Mouse (Mus musculus) 3134 (cell line): ENCODE results near the gene Tex35.
A peak's percentile ranks its signal among the peaks of the same experiment; 100 is the strongest.

ENCODE experiments used
- DNase-seq: peaks from one replicate; pipeline ENCODE4 v3.0.0-alpha.2; 2011; ENCODE audit warnings: low spot score; ENCODE audit not compliant: insufficient read length; ENCODE audit errors: extremely low read depth

The Tex35 gene

GRCm38 (mm10) chr1:157108580-157108979 is at the start of gene Tex35:
Gene Tex35, minus strand, starts transcription at chr1:157108680.
- no peak for DNase-seq

GRCm38 (mm10) chr1:157153781-157154180 is 45.3 kb upstream of the Tex35 start:
- DNase-seq: no peak

GRCm38 (mm10) chr1:157150107-157150506 is 41.6 kb upstream of the Tex35 start:
- DNase-seq: no peak

DNA sequence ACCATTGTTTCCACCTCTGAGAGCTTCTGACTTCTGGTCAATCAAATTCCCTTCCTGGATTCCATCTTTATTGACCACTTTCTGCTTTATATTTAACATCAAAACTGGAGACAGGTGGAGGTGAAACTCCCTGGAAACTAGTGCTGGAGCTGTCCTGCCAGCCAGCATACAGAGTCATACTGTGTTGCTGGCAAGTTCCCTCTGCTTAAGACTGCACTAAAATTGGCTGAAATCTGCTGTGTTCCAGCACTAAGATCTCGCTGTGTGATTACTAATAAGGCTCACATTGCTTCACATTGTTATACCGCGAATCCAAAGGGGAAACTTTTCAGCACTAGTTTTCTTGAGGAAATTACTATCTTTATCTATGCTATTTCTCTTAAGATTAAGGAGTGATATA is 36.1 kb upstream of the Tex35 start:
- DNase-seq: no peak

DNA sequence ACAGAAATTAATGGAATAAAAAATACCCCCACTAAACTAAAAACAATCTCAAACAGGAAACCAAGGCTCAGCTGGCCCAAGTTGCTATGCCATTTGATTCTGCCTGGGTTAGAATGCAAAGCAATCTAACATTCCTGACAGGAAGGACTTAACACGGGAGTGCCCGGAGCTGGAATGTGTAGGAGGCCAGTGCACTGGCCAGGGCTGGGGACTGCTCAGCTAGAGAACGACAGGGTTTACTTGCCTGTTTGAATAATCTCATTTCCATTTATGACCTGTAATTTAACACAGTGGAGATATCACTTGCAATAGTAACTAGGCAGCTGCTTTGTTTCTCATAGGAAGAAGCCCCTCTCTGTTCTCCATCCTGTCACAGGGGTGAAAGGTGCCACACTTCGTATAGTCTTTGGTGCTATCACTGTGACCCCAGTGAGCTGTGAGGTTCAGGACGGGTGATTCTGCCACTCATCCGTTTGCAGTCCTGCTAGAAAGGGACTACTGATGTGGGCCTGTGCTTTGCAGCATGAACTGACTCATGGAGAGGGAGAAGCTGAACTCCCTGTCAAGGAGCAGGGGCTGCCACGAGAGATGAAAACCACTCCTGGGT is 34.9 kb upstream of the Tex35 start:
- DNase-seq: no peak

DNA sequence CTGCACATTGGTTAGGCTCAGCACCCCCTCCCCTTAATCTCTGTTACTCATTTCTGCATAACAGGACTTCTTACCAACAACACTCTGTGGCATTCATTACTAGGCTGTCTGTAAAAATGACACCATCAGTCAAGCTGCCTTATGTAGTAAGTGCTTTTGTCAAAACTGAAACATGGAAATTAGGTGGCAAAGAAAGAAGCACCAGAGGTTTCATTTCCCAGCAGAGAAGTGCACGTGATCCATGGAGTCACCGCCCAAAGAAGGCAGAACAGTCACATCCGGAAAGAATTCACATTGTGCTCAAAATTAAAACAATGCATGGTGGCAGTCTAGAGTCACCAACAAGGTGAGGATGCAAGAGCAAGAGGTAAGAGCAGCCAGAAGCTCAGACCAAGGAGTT is 32.5 kb upstream of the Tex35 start:
- DNase-seq: no peak

GRCm38 (mm10) chr1:157137854-157138241 is 29.4 kb upstream of the Tex35 start:
- no peak for DNase-seq

DNA sequence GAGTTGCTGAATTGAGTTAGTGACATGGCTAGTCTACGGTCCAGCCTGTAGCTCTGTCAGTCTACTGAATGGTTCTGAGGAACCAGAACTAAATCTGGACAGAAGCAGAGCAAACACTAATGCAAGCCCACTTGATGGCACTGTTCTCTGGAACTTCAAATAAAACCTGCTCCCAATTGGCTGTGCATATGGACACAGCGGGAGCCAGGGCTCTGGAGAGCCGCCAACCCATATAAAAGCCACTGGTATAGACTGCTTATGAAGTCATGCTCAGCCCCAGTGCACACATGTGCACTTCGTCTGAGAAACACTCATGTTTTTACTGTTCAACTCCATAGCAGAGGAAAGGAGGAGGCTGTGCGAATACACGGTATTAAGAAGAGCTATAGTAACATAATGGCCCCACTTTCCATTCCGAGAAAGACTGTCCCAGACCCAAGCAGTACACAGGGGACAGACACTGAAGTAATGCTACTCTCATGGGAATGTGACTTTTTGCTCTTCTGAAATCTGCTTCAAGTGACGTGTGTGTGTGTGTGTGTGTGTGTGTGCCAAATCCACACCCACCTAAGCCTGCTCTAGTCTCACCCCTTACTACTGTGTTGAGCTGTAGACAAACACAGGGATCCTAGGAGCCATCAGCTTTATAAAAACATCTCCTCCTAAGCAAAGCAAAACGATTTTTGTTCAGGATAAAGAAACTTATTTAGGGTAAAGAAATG is 28.8 kb upstream of the Tex35 start:
- DNase-seq: no peak

- DNase-seq: no peak
Measured at GRCm38 (mm10) chr1:157128219-157128618, 19.7 kb upstream of the Tex35 start.

GRCm38 (mm10) chr1:157123836-157124235 is 15.4 kb upstream of the Tex35 start:
- no peak for DNase-seq

- no peak for DNase-seq
Measured at GRCm38 (mm10) chr1:157119168-157119567, 10.7 kb upstream of the Tex35 start.

DNA sequence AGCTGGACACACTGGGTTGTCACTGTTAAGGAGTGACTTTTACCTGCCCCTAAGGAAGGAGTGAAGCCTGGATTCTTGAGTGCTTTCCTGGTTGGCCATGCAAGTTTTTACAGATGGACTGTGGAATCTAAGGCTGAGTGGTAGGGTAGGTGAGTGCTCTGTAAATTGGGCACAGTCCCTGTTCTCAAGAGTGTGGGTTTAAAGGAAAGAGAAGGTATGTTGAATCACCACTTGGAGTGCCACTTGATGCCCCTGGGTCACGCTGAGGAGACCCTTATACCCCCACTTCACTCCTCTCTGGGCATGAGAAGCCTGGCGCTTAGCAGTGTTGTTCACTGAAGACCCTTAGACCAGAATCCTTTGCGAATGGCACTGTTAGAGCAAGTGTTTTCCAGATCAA is 9.0 kb upstream of the Tex35 start:
- no peak for DNase-seq

DNA sequence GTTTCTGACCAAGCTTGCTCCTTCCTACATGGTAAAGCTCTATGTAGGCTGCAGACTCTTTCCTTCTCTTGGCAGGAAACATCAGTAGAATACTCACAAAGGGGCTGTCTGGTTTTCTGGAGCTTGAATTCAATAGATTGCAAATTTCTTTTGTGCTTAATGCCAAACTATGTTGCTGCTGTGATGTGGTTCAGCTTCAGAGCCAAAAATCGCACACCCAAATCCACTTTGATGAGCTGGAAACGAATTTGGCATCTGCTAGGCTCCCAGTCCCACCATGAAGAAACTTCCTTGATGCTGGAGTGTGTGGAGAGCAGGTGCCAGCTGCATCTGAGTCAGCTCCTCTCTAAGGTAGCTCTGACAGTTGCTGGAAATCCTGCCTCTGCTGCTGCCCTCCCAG is 6.0 kb upstream of the Tex35 start:
- DNase-seq: no peak

DNA sequence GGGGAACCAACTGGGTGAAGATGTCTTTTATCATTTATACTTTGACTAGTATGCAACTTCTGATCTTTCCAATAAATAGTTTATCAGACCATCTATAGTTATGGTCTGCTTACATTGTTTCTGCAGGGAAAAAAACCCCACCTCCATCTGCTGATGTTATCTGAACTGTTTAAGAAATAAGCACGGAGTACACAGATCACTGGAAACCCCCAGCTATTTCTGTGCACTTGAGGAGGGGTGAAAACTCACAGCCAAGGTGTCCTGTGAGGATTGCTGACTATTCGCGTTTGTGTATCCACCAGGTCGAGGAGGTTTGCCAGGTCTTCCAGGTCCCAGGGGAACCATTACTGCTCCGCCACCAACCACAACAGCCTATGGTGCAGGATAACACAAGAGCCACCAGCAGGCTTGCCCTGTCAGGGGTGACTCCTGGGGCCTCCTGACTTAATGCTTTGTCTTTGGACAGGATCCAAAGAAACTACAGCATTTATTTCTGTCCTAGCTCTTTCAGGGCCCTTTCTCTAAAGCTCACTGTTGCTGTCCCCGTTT is 1.9 kb upstream of the Tex35 start:
- no peak for DNase-seq

DNA sequence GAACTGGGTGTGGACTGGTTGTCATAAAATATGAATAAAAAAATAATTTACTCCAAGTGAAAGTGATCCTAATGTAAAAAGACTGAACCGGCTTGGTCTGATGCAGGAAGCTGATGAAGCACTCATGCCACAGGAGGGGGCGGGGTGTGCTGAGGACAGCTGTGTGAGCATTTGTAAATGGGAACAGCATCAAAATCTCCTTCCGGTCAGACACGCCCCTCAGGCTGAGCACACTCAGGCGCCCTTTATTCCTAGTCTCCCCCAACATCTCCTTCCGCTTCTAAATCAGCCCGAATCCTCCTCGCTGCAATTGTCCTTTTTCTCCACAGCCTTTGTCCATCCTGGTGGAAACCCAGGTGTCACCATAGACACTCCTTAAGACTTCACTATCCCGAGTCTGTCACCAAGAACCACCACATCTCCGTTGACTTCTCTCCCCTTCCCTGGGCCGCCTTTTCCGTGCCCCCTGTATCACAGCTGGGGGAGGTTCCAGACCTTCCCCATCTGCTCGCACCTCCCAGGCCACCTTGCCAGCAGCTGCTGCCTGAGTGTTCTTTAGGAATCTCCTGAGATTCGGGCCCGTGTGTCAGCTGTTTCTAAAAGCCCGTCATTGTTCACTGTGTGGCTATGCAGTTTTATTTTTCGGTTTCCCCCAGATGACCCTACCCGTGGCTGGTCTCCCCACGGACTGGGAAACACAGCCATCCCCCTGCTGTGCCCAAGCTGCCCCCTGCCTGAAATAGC is 7.2 kb downstream of the Tex35 start:
- no peak for DNase-seq

DNA sequence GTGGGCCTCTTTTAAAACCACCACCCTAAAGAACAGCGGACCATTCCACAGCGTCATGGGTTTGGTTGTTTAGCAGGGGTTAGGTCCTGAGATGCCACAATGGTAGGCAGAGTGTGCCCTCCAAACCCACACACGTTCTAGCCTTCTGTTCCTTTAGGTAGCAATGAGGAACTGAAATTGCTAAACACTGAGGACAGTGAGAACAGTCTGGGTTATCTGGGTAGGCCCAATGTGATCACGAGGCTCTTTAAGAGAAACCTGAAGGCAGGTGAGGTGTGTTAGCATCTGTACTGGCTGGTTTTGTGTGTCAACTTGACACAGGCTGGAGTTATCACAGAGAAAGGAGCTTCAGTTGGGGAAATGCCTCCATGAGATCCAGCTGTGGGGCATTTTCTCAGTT is 12.9 kb downstream of the Tex35 start:
- DNase-seq: no peak

DNA sequence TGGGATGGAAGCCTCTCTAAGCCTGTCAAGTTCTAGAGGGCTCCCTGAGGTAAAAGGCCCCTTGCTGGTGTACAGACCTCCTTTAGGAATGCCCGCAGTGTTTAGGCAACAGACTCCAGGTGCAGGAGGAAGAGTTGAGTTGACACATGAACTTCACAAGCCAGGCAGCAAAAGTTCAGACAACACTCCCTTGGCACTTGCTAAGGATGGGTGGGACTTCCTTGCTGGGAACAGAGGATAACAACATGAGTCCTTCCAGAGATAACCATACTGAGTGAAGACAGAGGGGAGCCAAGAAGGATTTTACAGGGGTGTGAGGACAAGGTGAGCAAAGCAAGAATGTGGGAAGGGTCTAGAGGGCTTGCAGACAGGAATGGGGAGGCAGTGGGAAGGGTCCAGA is 15.9 kb downstream of the Tex35 start:
- DNase-seq: no peak

DNA sequence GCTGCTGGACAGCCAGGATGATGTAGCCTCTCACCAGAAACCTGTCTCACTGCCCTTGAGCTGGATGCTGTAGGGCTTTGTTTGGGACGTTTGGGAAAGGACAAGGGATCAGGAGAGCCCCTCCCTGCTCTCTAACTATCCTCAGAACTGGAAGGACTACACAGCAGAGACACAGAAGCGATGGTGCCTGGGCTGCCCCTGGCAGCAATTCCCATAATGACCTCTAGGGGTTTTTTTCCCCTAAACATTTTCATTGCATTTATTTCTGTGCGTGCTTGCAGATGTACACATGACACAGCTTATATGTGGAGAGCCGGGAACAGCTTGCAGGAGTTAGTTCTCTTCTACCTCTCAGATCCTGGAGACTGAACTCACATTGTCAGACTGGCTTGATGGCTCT is 16.3 kb downstream of the Tex35 start:
- DNase-seq: no peak

DNA sequence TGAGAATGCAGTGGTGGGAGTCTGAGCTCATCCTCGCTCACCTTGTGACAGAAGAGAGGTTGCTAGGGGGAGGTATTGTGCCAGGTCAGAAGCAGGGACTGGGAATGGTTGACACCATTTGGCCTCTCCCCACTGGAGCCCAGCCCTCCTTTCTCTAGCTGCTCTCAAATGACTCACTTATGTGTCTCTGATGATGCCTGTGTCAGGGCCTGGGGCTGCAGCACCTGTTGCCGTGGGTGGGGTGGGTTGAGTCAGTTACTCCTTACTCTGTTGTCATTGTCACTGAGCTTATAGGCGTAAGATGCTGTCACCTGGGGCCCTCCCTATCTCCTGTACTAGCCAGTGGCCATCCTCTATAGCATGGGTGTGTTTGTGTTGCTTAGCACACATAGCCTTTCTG is 17.6 kb downstream of the Tex35 start:
- DNase-seq: no peak

GRCm38 (mm10) chr1:157086097-157086994 is 22.1 kb downstream of the Tex35 start:
- DNase-seq: peak; percentile 56

- no peak for DNase-seq
Measured at GRCm38 (mm10) chr1:157082931-157083330, 25.5 kb downstream of the Tex35 start.
